Mouse (Mus musculus) thymus, postnatal 14 days (tissue): ENCODE data around the gene Nlrc5.
A peak's percentile ranks its signal among the peaks of the same experiment; 100 is the strongest.
"Not testable (repeated sequence)": the region's sequence is repeated elsewhere in the genome, so short reads cannot be mapped to it uniquely, and the experiment has no call there.

Experiments used
- DNase-seq: peaks from one replicate; pipeline ENCODE4 v3.0.0; 2021

Gene Nlrc5

DNA sequence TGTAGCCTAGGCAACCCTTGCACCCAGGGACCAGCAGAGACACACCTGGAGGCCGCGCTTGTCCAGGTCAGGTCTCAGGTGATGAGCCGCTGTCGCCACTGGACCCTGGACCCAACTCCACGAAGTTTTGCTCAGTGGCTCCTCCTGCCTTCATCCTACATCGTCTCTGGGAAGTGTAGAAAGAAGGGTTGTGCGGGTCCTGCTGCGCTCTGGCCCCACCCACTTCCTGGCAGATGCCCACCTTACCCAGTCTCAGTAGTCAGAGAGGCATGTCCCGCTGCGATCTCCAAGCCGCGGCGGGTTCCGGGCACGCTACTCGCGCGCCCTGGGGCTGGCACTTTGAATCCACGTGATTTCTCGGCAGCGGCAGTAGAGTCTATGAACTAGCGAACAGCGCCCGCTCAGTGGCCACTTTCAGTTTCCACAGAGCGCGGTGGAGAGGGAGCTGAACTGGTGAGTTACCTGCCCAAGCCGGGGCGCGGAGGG is at the start of gene Nlrc5:
Nlrc5 (plus strand) TSS at position 376 of the 486 bp plus-strand sequence.
- DNase-seq, result peak; percentile 87

- DNase-seq, result no peak
Observed at GRCm38 (mm10) chr8:94385506-94386213, 48.5 kb upstream of the Nlrc5 start.

- peak; percentile 97 for DNase-seq
Observed at GRCm38 (mm10) chr8:94386214-94387026, 47.7 kb upstream of the Nlrc5 start, which contains the start of gene Herpud1. TSS of gene Herpud1 (plus strand) at chr8:94386438.

DNA sequence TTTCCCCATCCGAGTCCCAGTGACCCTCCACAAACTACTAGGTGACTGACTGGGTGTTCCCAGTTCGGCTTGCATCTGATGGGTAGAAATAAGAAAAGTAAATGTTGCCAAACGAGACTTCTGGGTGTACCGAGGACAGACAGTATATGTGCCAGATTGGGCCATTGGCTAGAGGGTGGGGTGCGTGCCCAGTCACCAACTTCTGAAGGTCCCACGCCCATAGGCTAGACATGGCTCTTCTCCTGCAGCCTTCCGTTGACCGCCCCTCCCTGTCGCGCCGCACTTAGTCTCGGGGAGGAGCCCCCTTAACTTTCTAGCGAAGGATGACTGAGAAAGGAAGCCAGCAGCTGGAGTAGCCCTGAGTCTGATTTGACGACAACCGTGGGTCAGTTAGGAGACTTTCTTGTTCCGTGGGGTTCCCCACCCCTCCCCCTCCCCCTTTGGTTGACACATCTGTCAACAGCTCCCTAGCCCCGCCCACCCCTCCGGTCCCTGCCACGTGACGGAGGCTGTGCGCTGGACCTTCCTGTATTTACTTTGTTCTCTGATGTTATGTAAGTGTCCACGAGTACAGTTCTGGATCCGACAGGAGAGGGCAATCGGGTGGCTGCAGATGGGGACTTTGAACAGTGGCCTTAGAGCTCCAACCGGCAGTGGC is 47.0 kb upstream of the Nlrc5 start:
- peak; percentile 66 for DNase-seq

GRCm38 (mm10) chr8:94387785-94388184 is 46.4 kb upstream of the Nlrc5 start:
- DNase-seq, result no peak

DNA sequence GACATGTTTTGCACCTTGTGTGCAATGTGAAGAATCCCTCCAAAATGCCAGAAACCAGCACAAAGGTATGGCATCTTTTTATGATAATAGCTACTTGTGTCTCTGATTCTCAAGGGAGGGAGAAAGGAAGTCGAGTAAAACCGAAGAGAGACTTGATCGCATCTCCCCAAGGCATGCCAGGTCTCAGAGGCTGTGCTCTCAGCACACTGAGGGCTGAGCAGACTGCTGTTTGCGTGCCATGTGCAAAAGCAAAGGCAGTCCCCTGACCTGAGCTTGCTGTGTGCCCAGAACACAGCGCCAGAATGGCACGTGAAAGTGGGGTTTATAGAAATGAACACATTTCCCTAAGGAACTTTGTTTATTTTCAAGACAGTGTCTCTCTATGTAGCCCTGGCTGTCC is 44.6 kb upstream of the Nlrc5 start:
- DNase-seq, result no peak

- DNase-seq, result no peak
Observed at GRCm38 (mm10) chr8:94390429-94390828, 43.7 kb upstream of the Nlrc5 start.

- no peak for DNase-seq
Observed at GRCm38 (mm10) chr8:94390910-94391309, 43.2 kb upstream of the Nlrc5 start.

DNA sequence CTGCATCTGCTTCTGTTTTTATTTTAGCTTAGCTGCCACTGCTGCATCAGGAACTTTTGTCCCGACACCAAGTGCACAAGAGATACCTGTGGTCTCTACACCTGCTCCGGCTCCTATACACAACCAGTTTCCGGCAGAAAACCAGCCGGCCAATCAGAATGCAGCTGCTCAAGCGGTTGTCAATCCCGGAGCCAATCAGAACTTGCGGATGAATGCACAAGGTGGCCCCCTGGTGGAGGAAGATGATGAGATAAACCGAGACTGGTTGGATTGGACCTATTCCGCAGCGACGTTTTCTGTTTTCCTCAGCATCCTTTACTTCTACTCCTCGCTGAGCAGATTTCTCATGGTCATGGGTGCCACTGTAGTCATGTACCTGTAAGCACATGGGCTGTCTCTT is 42.0 kb upstream of the Nlrc5 start:
- peak; percentile 51 for DNase-seq

GRCm38 (mm10) chr8:94392648-94393047 is 41.5 kb upstream of the Nlrc5 start:
- DNase-seq, result no peak

DNA sequence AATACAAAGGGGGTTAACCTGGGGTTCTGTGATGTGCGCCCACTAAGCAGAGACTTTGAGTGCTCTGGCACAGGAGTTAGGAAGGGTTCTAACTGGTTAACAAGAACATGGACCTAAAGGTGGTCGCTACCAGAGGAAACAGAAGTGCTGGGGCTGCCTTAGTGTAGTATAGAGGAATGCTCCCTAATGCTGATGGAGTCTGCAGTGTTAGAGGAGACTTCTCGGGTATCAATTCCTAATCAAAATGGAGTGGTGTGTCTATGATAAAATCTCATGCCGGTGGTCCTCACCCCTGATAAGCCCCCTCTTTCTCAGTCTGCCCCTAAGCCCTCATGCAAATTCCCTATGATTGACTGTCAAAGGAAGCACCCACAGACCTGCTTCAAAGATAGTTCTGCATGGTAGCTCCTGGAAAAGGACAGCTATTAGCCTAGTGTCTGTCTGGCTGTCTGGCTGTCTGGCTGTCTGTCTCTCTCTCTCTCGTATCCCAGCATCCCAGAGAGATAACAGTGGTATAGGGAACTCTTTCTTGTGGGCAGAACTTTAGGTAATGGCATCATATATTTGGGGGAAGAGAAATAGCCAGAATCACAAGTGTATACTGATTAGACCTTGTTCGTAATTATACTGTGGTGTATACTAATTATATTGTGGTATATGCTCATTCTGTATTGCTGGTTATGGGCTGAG is 38.2 kb upstream of the Nlrc5 start:
- no peak for DNase-seq

DNA sequence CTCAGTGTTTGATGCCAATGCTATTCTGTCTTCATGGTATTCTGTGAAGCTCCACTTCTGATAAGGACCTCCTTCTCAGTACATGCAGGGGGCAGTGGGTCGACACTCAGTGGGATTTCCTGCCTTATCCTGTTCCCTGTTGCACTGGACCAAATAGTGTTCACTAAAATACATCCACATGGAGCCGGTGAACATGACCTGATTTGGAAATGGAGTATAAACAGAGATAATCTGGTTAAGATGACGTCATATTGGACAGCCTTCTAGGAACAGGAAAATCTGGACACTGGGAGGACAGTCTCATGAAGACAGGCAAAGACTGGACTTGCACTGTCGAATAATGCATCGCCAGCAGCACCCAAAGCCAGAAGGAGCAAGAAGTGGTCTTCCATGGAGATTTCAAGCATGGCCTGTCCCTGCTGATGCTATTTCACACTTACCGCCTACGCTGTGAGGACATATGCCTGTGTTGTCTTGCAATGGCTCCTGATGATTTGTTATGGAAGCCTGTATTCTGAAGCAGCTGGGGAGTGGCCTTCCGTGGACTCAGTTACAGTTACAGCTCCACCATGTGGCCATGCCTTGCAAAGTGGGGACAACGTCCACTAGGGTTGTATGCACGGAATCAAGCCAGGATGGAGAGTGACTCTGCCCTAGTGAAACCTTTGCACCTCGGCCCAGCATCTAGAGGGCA is 37.0 kb upstream of the Nlrc5 start:
- DNase-seq, result peak; percentile 48

- peak; percentile 71 for DNase-seq
Observed at GRCm38 (mm10) chr8:94398587-94398986, 35.6 kb upstream of the Nlrc5 start.

GRCm38 (mm10) chr8:94399361-94399953 is 34.7 kb upstream of the Nlrc5 start:
- no peak for DNase-seq

DNA sequence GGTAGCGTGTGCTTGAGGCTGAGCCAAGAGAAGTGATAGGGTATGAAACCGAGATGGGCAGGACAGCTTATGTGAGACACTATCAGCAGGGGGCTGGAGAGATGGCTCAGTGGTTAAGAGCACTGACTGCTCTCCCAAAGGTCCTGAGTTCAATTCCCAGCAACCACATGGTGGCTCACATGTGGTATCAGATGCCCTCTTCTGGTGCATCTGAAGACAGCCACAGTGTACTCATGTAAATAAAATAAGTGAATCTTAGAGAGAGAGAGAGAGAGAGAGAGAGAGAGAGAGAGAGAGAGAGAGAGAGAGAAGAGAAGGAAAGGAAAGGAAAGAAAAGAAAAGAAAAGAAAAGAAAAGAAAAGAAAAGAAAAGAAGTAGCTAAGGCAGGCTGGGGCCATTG is 34.2 kb upstream of the Nlrc5 start:
- DNase-seq, result not testable (repeated sequence)

GRCm38 (mm10) chr8:94408443-94409080 is 25.6 kb upstream of the Nlrc5 start:
- DNase-seq, result no peak

DNA sequence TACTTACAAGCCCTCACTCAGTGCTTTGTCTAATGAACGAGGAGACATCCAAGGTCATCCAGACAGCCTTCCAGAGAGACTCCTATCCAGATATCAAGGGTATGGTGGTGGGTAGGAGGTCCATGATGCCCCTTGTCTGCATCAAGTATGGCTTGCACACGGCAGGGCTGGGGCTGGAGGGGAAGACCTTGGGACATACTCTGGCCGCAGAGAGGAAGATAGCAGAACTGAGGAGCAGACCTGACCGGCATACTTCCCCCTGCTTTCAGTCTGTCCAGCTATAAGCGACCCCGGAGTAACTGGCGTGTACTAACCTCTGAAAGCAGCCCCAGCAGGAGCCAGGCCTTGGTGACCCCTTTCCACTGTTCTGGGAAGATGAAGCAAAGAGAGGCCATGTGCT is 24.6 kb upstream of the Nlrc5 start:
- DNase-seq, result no peak

DNA sequence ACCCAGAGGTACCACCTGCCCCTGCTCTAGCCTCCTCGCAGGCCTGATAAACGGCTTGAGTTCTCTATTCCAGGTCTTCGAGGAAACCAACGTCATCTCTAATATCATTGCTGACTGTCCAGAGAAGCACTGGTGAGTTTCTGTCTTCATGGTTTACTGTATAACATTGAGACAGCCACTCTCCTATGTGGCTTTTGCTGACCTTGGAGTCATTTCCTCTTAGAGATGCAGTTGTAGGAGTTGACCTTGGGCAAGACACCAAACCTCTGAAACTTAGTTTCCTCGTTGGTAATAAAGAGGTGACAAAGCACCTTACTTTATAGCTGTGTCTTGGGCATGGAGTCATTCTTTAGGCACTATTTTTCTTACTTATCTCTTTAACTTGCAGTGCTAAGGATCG is 21.6 kb upstream of the Nlrc5 start:
- no peak for DNase-seq

DNA sequence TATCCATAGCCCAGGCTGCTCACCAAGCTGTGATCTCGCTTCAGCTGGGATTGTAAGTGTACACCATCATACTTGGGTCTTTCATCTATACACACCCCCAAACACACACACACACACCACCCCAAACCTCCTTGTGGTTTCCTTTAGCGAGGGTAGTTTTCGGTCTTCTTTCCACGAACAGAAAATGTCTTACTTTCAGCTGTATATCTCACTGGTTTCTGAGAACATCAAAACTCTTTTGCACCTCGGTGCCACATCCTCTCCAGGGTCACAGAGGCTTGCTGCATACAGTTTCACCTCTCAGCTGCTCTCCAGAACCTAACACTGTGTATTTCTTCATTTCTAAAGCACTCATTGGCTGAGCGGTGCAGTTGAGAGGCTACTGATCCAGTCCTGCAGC is 20.6 kb upstream of the Nlrc5 start:
- DNase-seq, result peak; percentile 67

DNA sequence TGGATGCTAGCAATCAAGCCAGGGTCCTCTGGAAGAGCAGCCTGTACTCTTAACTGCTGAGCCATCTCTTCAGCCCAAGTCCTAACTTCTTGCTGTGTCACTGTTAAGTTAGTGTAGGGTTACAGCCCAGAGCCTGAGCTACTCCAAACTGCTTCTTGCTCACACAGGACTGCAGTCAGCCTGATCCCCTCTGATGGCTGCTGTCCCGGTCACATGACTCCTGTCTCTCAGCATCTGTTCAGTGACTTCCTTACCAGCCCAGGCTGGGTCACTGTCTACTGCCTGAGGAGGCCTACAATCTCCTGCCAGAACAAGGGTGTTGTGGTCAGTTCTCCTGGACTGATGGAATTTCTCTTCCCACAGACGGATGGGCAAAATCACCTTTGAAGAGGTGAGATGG is 18.9 kb upstream of the Nlrc5 start:
- no peak for DNase-seq

GRCm38 (mm10) chr8:94418017-94418416 is 16.1 kb upstream of the Nlrc5 start:
- no peak for DNase-seq
